Mouse (Mus musculus) erythroblast, embryonic 14.5 days (primary cell): Measurements from ENCODE around the gene Snrpn.

Experiments used
- GATA1 ChIP-seq: IDR thresholded peaks from 2 replicates; pipeline ENCODE4 v1.6.1; 2012; ENCODE audit warnings: low read length, inconsistent platforms, mixed read lengths
- TAL1 ChIP-seq: IDR thresholded peaks from 3 replicates; pipeline ENCODE4 v1.6.1; 2012; ENCODE audit warnings: low read length, inconsistent platforms, mixed read lengths

- no peak for TF ChIP-seq GATA1
- TF ChIP-seq TAL1 = no peak
Observed at GRCm38 (mm10) chr7:60125332-60125731, 14.7 kb downstream of the Snrpn start.
